Mouse (Mus musculus) hindbrain, postnatal 0 days (tissue): ENCODE data around the gene Syp. TPM values are rescaled to one million over a fixed set of nuclear protein-coding genes. Genes with fewer than 3 reads are reported as not detected.
A peak's percentile ranks its signal among the peaks of the same experiment; 100 is the strongest.

Source experiments
- ATAC-seq: fragments of 200-750 bp; cut with Nextera tagmentation; 2 replicates; pipeline ENCODE4 v1.8.0; 2017; ENCODE audit warnings: mild to moderate bottlenecking, moderate TSS enrichment, moderate library complexity
- DNase-seq: peaks from one replicate; pipeline ENCODE4 v3.0.0-alpha.2; 2015; ENCODE audit warnings: low spot score
- H3K27ac ChIP-seq: fragments of 300-500 bp; sonication (generic); 2 replicates; pipeline ENCODE4 v1.5.1; 2014; ENCODE audit warnings: mild to moderate bottlenecking
- H3K27me3 ChIP-seq: fragments of 300-500 bp; sonication (generic); 2 replicates; pipeline ENCODE4 v1.6.1; 2014; ENCODE audit warnings: low read length, mixed read lengths; ENCODE audit not compliant: insufficient read depth
- H3K36me3 ChIP-seq: fragments of 300-500 bp; sonication (generic); 2 replicates; pipeline ENCODE4 v1.6.1; 2014; ENCODE audit warnings: low read length, mixed read lengths; ENCODE audit not compliant: insufficient read depth
- H3K4me1 ChIP-seq: fragments of 300-500 bp; sonication (generic); 2 replicates; pipeline ENCODE4 v1.6.1; 2014; ENCODE audit warnings: antibody characterized with exemption, low read length, mixed read lengths; ENCODE audit not compliant: insufficient read depth
- H3K4me2 ChIP-seq: fragments of 300-500 bp; sonication (generic); 2 replicates; pipeline ENCODE4 v1.6.1; 2014; ENCODE audit warnings: low read depth, mild to moderate bottlenecking, low read length, moderate library complexity, mixed read lengths
- H3K4me3 ChIP-seq: fragments of 300-500 bp; sonication (generic); 2 replicates; pipeline ENCODE4 v1.5.1; 2014; ENCODE audit warnings: low read length
- H3K9ac ChIP-seq: fragments of 300-500 bp; sonication (generic); replicated peaks from 2 replicates; pipeline ENCODE4 v1.6.1; 2014; ENCODE audit warnings: mild to moderate bottlenecking, low read length, moderate library complexity, mixed read lengths
- H3K9me3 ChIP-seq: fragments of 300-500 bp; sonication (generic); 2 replicates; pipeline ENCODE4 v1.6.1; 2016; ENCODE audit warnings: low read length, mixed read lengths
- CTCF ChIP-seq: IDR thresholded peaks from 2 replicates; pipeline ENCODE4 v1.5.1; 2016; ENCODE audit warnings: antibody characterized with exemption, control low read depth, low read depth
- WGBS: fragments of 180-500 bp; shearing (Covaris S2); extraction: QIAGEN DNeasy Blood & Tissue Kit; methylation state at CpG from one replicate; pipeline ENCODE4 v1.1.7; 2014; 5-methylcytosine and 5-hydroxymethylcytosine counted together
- polyA plus RNA-seq: library from polyadenylated mRNA; unstranded; fragments of >200 nt; fragmentation: Nextera tagmentation; extraction: Ambion mirVana; gene quantifications from 2 replicates; pipeline ENCODE4 v1.2.1, GENCODE M21; 2015
- total RNA-seq: library from RNA; depleted of rRNA; stranded (reverse); fragments of >200 nt; gene quantifications from 2 replicates; pipeline ENCODE4 v1.2.3, GENCODE M21; 2014

Syp gene
- total and polyA plus RNA-seq, 2 experiments from 2014 or later, result 325 to 512 TPM

GRCm38 (mm10) chrX:7645349-7645748, 7.1 kb downstream of the Syp start:
- ATAC-seq (no peak), DNase-seq (peak; percentile 84)
- WGBS, result 16% methylated on average over 5 of the region's 5 CpGs
- TF ChIP-seq CTCF, result peak; percentile 67
- Histone ChIP-seq H3K9me3 (no peaks in the 10 kb centered on the region), H3K27me3 (no peaks in the 10 kb centered on the region), H3K4me1 (no peaks in the 10 kb centered on the region), H3K36me3 (no peaks in the 10 kb centered on the region), H3K4me3 (no peak overlapping the region), H3K4me2 (no peak overlapping the region), H3K9ac (no peak overlapping the region), H3K27ac (no peak overlapping the region)

GRCm38 (mm10) chrX:7648671-7649304, 10.5 kb downstream of the Syp start:
- no peaks in the 10 kb centered on the region for H3K4me1 ChIP-seq
- no peaks in the 10 kb centered on the region for H3K9me3 ChIP-seq
- peak overlapping the region; percentile 65 for H3K27ac ChIP-seq
- peak; percentile 95 for ATAC-seq
- WGBS, result 30% methylated on average over 25 of the region's 25 CpGs
- H3K4me3 ChIP-seq, result peak overlapping the region; percentile 25
- H3K4me2 ChIP-seq, result peak overlapping the region; percentile 53
- peak; percentile 35 for TF ChIP-seq CTCF
- H3K36me3 ChIP-seq, result no peaks in the 10 kb centered on the region
- DNase-seq, result peak; percentile 84
- H3K27me3 ChIP-seq, result no peaks in the 10 kb centered on the region
- peak overlapping the region; percentile 50; the same call in 1 of the 2 replicates for H3K9ac ChIP-seq

GRCm38 (mm10) chrX:7657221-7657639, 19.0 kb downstream of the Syp start, which contains the start of gene Prickle3:
TSS of gene Prickle3 (plus strand) at chrX:7657260.
- H3K36me3 ChIP-seq, result no peaks in the 10 kb centered on the region
- H3K27me3 ChIP-seq, result no peaks in the 10 kb centered on the region
- H3K27ac ChIP-seq, result no peak within 1 kb of the TSS
- no peaks in the 10 kb centered on the region for H3K9me3 ChIP-seq
- DNase-seq (peak; percentile 6), ATAC-seq (peak; percentile 57)
- peak within 1 kb of the TSS; percentile 47 for H3K4me2 ChIP-seq
- no peak within 1 kb of the TSS for H3K9ac ChIP-seq
- peak within 1 kb of the TSS; percentile 23 for H3K4me3 ChIP-seq
- no peak for TF ChIP-seq CTCF
- no peaks in the 10 kb centered on the region for H3K4me1 ChIP-seq
- 22% methylated on average over 26 of the region's 26 CpGs for WGBS

GRCm38 (mm10) chrX:7658031-7658784, 19.9 kb downstream of the Syp start:
- WGBS, result 33% methylated on average over 15 of the region's 15 CpGs
- H3K9me3 ChIP-seq, result no peaks in the 10 kb centered on the region

GRCm38 (mm10) chrX:7658785-7659589, 20.7 kb downstream of the Syp start:
- no peaks in the 10 kb centered on the region for H3K9me3 ChIP-seq
- H3K4me1 ChIP-seq, result no peaks in the 10 kb centered on the region
- DNase-seq (no peak), ATAC-seq (0 out of 2 replicates have a peak, but pooled peaks have one; percentile 24)
- no peaks in the 10 kb centered on the region for H3K27me3 ChIP-seq
- H3K4me3 ChIP-seq, result no peak overlapping the region
- no peaks in the 10 kb centered on the region for H3K36me3 ChIP-seq
- no peak overlapping the region for H3K9ac ChIP-seq
- 65% methylated on average over 11 of the region's 11 CpGs for WGBS
- no peak for TF ChIP-seq CTCF
- no peak overlapping the region for H3K27ac ChIP-seq
- no peak overlapping the region for H3K4me2 ChIP-seq

More at GRCm38 (mm10) chrX:7658031-7658784, 19.9 kb downstream of the Syp start:
- no peak for ATAC-seq
- no peak overlapping the region for H3K4me3 ChIP-seq
- no peaks in the 10 kb centered on the region for H3K4me1 ChIP-seq
- no peak for DNase-seq
- H3K27ac ChIP-seq, result no peak overlapping the region
- H3K4me2 ChIP-seq, result peak overlapping the region; percentile 47; the same call in 1 of the 2 replicates
- TF ChIP-seq CTCF, result no peak
- H3K36me3 ChIP-seq, result no peaks in the 10 kb centered on the region
- no peaks in the 10 kb centered on the region for H3K27me3 ChIP-seq
- H3K9ac ChIP-seq, result no peak overlapping the region

- no peak overlapping the region for H3K4me2 ChIP-seq
- no peak for TF ChIP-seq CTCF
- 77% methylated on average over 4 of the region's 4 CpGs for WGBS
Measured at GRCm38 (mm10) chrX:7661086-7661485, 22.8 kb downstream of the Syp start.

More at GRCm38 (mm10) chrX:7661086-7661485, 22.8 kb downstream of the Syp start:
- Histone ChIP-seq H3K27ac (no peak overlapping the region), H3K27me3 (no peaks in the 10 kb centered on the region), H3K36me3 (no peaks in the 10 kb centered on the region), H3K9me3 (no peaks in the 10 kb centered on the region), H3K4me1 (no peaks in the 10 kb centered on the region), H3K4me3 (no peak overlapping the region), H3K9ac (no peak overlapping the region)
- ATAC-seq (no peak), DNase-seq (no peak)
